Mouse (Mus musculus): ENCODE measurements at regions not wholly inside any gene's neighbourhood (a gene's known extent, or its start where the extent isn't known, plus 50 kb on each side); places are given as distances from the start of the nearest gene placed in this dataset.

- DNase-seq (ENCODE audit: low spot score), result no peak
Observed at GRCm38 (mm10) chr17:7625746-7626145, 201.4 kb downstream of the Fndc1 start.

DNA sequence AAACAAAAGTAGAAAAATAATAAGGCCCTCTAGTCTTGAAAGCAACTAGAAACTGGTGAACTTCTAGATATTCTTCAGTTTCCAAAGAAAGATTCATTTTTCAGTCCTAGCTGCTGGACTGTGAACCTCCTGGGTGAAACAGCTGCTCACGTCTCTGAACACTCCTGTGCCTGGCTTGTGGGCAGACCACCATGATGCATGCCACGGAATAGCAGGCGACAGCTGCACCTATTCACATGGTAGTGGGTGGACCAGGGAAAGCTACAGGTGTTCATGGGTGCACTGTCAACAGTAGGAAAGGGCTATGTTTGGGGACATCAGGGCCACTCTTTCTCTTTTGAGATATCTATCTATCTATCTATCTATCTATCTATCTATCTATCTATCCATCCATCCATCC is 203.7 kb downstream of the Fndc1 start:
- DNase-seq (ENCODE audit: low spot score), result no peak

- DNase-seq (ENCODE audit: low spot score), result no peak
Observed at GRCm38 (mm10) chr17:7621262-7621661, 205.8 kb downstream of the Fndc1 start.

DNA sequence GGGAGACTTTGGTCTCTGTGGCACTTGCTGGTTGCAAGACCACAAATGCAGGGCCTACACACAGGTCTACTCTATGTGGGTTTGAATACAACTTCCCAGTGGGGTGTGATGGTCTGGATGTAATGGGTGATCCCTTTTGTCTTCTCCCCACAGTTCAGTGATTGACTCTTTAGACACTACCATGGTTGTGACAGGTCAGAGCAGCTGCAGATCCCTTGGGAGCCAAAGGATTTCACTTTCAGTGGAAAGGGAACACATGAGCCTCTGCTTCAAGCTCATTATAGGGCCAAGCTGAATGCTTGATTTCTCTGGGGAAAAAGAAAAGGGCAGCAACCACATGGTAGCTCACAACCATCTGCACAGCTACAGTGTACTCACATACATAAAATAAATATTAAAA is 206.9 kb downstream of the Fndc1 start:
- peak; percentile 17 for DNase-seq (ENCODE audit: low spot score)

GRCm38 (mm10) chr17:7619641-7620040 is 207.5 kb downstream of the Fndc1 start:
- DNase-seq (ENCODE audit: low spot score), result no peak

DNA sequence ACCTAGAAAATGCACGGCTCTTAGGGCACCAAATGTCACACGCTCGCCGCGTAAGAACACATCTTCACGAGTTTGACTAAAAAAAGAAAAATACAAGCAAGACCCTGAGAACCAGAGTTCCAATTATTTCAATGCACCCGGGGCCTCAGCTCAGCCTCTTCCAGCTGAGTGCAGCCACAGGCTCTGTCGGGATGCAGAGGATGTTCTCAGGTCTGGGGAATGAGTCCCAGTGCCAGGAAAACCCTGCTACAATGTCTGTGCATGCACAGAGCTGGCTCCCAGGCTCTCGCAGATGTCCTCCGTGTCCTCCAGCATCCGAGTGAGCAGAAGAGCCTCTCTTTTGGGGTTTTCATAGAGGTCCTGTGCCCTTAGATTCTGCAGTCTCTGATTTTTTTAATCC is 219.1 kb downstream of the Fndc1 start:
- peak; percentile 5 for DNase-seq (ENCODE audit: low spot score)

DNA sequence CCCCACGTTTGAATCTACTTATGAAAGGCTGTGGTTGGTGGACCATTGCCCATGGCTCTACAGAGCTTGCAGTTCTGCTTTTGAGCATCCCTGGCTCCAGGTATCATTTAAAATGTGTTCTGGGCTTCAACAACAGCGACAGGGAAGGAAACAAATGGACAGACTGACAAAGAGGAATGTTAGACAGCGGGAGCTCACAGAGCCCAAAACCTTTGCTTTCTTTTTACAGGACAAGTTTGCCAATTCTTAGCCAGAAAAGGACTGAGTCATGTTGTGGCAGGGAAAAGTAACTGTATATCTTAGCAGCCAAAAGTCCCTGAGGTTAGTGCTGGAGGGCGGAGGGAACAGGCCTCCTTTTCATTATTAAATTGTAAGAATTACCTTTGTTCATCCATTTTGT is 219.7 kb downstream of the Fndc1 start:
- DNase-seq (ENCODE audit: low spot score), result no peak

GRCm38 (mm10) chr17:7604813-7605504 is 219.7 kb upstream of the Unc93a2 start:
- DNase-seq (ENCODE audit: low spot score), result peak; percentile 17

- DNase-seq (ENCODE audit: low spot score), result no peak
Observed at GRCm38 (mm10) chr17:7604096-7604495, 218.8 kb upstream of the Unc93a2 start.

DNA sequence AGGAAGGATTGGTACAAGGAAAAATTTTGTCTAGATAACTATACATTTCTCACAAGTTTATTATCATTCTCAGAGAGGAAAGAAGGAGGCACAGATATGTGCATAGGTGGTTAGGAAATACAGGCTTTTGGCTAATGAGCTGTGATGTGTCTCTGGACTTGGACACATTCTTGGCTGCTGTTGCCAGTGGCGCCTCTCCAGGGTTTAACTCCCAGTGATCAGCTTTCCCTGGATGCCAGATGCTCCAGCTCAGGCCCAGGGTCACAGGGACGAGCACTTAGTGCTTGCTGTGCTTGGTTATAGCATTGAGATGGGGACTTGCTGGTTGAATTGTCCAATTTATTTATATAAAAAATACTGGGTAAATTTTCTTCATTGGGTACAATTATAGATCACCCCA is 215.3 kb upstream of the Unc93a2 start:
- no peak for DNase-seq (ENCODE audit: low spot score)

DNA sequence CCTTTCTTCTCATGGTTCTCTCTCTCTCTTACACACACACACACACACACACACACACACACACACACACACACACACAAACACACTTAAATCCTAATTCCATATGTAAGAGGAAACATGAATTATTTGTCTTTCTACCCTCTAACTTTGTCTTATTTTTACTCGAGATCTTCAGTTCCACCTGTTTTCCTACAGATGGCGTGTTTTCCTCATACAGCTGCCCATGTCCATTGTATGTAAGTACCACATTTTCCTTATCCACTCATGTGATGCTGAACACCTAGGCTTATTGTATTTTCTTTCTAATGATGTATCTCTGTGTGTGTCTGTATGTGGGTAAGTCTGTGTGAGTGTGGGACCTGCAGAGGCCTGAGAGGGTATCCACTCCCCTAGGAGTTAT is 212.2 kb upstream of the Unc93a2 start:
- DNase-seq (ENCODE audit: low spot score), result peak; percentile 6

GRCm38 (mm10) chr17:7594801-7595200 is 209.5 kb upstream of the Unc93a2 start:
- DNase-seq (ENCODE audit: low spot score), result no peak

GRCm38 (mm10) chr17:7592491-7592890 is 207.2 kb upstream of the Unc93a2 start:
- no peak for DNase-seq (ENCODE audit: low spot score)

GRCm38 (mm10) chr17:7582866-7583398 is 197.7 kb upstream of the Unc93a2 start:
- no peak for DNase-seq (ENCODE audit: low spot score)

DNA sequence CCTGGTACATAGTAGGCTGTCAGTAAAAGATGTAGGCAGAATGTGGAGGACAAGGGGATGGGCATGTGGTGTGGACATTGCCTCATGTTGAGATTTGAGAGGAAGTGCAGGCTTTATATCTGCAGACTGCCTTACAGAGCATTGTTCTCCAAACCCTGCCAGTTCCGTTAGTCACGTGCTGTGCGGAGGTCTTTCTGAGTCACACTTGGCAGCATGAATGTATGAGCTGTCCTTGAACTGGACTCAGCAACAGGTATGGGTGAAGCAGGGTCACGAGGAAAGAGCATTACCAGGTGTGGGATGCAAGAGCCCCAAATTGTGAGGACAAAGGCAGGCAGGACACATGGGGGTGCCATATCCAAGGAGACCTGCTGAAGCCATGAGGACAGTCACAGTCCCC is 193.8 kb upstream of the Unc93a2 start:
- no peak for DNase-seq (ENCODE audit: low spot score)

- no peak for DNase-seq (ENCODE audit: low spot score)
Observed at GRCm38 (mm10) chr17:7578003-7578402, 192.7 kb upstream of the Unc93a2 start.

GRCm38 (mm10) chr17:7577227-7577626 is 192.0 kb upstream of the Unc93a2 start:
- DNase-seq (ENCODE audit: low spot score), result no peak

- DNase-seq (ENCODE audit: low spot score), result no peak
Observed at GRCm38 (mm10) chr17:7571481-7571880, 186.2 kb upstream of the Unc93a2 start.

DNA sequence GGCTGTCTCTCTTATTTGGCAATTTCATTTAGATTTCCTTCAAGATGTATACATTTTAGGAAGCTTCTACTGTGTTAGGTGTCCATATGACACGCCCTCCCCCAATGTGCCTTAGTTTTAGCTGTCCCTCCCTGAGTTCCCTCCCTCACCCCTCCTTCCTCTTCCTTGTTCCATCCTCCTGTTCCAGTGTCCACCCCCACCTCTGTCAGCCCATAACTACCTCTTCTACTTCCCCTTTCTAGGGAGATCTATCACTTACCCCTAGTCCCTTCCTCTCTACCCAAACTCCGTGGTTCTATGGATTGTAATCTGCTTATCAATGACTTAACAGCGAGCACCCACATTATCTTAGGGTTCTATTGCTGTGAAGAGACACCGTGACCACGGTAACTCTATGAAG is 183.2 kb upstream of the Unc93a2 start:
- DNase-seq (ENCODE audit: low spot score), result no peak

DNA sequence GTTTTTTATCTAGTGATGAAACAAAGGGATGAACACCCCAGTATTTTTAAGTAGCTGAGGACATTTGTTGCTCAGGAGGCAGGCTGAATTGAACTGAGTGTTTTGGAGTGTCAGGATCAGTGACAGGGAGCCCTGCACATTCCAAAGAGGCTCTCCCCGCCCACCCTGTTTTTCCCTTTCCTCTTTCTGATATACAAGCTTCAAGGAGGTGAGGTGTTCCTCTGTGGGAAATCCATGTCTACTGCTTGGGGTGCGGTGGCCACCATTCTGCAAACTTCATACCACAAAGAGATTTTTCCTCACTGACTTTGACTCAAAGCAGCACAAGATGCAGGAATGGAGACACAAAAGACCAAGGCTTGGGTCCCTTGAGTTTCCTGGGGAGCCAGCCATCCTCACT is 180.5 kb upstream of the Unc93a2 start:
- no peak for DNase-seq (ENCODE audit: low spot score)

DNA sequence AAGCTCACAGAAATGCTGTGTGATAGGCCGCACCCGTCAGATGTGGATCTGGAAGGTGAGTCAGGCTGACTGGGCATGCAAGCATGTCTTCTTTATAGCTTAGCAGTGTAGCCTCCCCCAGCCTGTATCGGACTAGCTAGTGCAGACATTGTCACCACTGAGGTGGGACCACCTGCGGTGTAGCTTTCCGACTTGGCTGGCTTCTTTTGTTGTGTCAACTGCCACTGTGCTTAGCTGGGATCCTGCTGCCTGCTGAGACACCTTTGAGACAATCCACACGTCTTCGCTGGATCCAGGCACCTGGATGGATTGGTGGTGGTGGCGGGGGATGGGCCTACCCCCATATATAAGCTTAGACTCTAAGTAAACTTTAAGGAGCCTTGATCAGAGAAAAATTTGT is 177.7 kb upstream of the Unc93a2 start:
- no peak for DNase-seq (ENCODE audit: low spot score)

GRCm38 (mm10) chr17:7548456-7548855 is 163.2 kb upstream of the Unc93a2 start:
- DNase-seq (ENCODE audit: low spot score), result no peak

- DNase-seq (ENCODE audit: low spot score), result no peak
Observed at GRCm38 (mm10) chr17:7538402-7539087, 153.3 kb upstream of the Unc93a2 start.

Measured in retina, embryonic 14.5 days (tissue).